Mouse (Mus musculus): ENCODE data around the gene Aprt.

GRCm38 (mm10) chr8:122567361-122568108 is 9.2 kb downstream of the Aprt start, which contains the start of gene Cdt1:
- TF ChIP-seq CTCF (conservative IDR thresholded peaks at IDR 0.05; ENCODE audit: insufficient read depth, insufficient read length, low read depth, low read length) = no peak
- TF ChIP-seq POLR2A (IDR thresholded peaks at IDR 0.05; ENCODE audit: low read depth, low read length) = no peak

Data from kidney, adult 2 months (tissue).